Mouse (Mus musculus) hindbrain, embryonic 15.5 days (tissue): ENCODE data around the gene Rab31. TPM values are rescaled to one million over a fixed set of nuclear protein-coding genes. Genes with fewer than 3 reads are reported as not detected.

Source experiments
- ATAC-seq: fragments of 200-750 bp; cut with Nextera tagmentation; 2 replicates; pipeline ENCODE4 v1.8.0; 2017; ENCODE audit warnings: low read depth, moderate number of reproducible peaks, moderate TSS enrichment; ENCODE audit not compliant: low FRiP score
- H3K27ac ChIP-seq: fragments of 300-500 bp; sonication (generic); replicated peaks from 2 replicates; pipeline ENCODE4 v1.5.1; 2015; ENCODE audit warnings: mild to moderate bottlenecking, inconsistent platforms
- H3K27me3 ChIP-seq: fragments of 300-500 bp; sonication (generic); 2 replicates; pipeline ENCODE4 v1.6.1; 2015; ENCODE audit warnings: control low read depth, inconsistent platforms
- H3K36me3 ChIP-seq: fragments of 300-500 bp; sonication (generic); 2 replicates; pipeline ENCODE4 v1.6.1; 2015; ENCODE audit warnings: control low read depth, inconsistent platforms
- H3K4me1 ChIP-seq: fragments of 300-500 bp; sonication (generic); replicated peaks from 2 replicates; pipeline ENCODE4 v1.6.1; 2015; ENCODE audit warnings: control low read depth, inconsistent platforms
- H3K4me2 ChIP-seq: fragments of 300-500 bp; sonication (generic); 2 replicates; pipeline ENCODE4 v1.6.1; 2015; ENCODE audit warnings: moderate library complexity, mild to moderate bottlenecking, inconsistent platforms
- H3K4me3 ChIP-seq: fragments of 300-500 bp; sonication (generic); 2 replicates; pipeline ENCODE4 v1.5.1; 2015; ENCODE audit warnings: mild to moderate bottlenecking, inconsistent platforms
- H3K9ac ChIP-seq: fragments of 300-500 bp; sonication (generic); 2 replicates; pipeline ENCODE4 v1.6.1; 2015; ENCODE audit warnings: inconsistent platforms
- H3K9me3 ChIP-seq: fragments of 300-500 bp; sonication (generic); 2 replicates; pipeline ENCODE4 v1.6.1; 2016; ENCODE audit warnings: control low read depth, inconsistent platforms
- WGBS: fragments of 180-500 bp; shearing (Covaris S2); methylation state at CpG from one replicate; pipeline ENCODE4 v1.1.7; 2015; 5-methylcytosine and 5-hydroxymethylcytosine counted together
- polyA plus RNA-seq: library from polyadenylated mRNA; unstranded; fragments of >200 nt; fragmentation: Nextera tagmentation; extraction: Ambion mirVana; gene quantifications from 2 replicates; pipeline ENCODE4 v1.2.1, GENCODE M21; 2015

Rab31 gene
- polyA plus RNA-seq, 1 experiment from 2014 or later: 72.8 TPM

DNA sequence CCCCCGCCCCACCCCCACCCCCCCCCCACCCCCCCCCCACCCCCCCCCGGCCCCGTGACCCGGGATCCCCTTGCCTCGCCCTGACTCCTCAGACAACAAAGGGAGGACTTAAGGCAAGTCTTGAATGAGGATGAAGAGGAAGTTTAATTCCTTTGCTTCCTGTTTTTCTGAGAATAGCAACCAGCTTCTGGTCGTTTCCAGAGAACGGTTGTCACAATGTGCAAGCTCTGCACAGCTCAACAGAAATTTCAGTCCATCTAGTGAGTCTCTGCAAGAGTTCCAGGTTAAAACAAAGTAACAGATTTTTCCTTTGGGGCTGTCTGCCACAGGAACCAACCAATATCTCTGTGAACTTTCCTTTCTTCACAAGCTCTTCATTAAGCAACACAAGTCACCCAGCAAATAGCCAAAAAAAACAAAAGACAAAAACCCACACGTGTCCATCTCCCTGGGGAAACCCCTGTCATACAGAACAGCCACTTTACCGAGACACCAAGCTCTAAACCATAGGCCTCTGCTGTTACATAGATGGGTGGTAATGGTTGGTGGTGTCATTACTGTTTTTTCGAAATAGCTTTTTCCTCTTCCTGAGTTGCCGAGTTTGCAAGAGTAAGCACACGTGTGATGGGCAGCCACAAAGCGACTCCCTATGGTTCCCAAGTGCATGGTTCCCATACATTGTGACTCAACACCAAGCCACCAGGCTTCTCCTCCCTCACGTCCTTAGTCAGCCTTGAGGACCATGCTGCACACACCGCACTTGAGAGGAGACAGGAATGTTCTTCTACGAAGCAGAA, 42.4 kb downstream of the Rab31 start:
- Histone ChIP-seq H3K9ac (no peak overlapping the region), H3K27ac (no peak overlapping the region), H3K4me2 (no peak overlapping the region), H3K9me3 (no peaks in the 10 kb centered on the region), H3K4me3 (no peak overlapping the region), H3K27me3 (no peaks in the 10 kb centered on the region), H3K4me1 (0 out of 2 replicates have a peak, but pooled peaks cover 2% of the 10 kb centered on the region), H3K36me3 (no peaks in the 10 kb centered on the region)
- WGBS: 74% methylated on average over 16 of the region's 16 CpGs
- ATAC-seq: no peak

DNA sequence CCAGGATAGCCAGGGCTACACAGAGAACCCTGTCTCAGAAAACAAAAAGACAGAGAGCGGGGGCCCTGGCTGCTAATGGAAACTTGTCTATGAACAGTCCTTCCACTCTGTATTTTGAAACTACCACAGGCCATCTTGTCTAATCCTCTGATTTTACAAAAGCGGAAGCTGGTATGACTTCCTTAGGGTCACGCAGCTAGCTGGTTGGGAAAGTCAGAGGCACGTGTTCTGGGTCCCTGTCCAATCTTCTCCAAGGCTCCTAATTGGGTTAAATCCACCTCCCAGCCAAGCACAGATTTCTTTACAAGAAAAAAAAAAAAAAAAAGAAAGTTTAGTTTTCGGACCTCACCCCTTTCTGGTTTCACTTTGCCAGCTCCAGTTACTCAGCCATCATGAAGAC, 45.8 kb downstream of the Rab31 start:
- no peak for ATAC-seq
- Histone ChIP-seq H3K4me2 (no peak overlapping the region), H3K9me3 (no peaks in the 10 kb centered on the region), H3K4me3 (no peak overlapping the region), H3K27ac (0 out of 2 replicates have a peak overlapping the region, but pooled peaks have one; percentile 22), H3K27me3 (no peaks in the 10 kb centered on the region), H3K4me1 (0 out of 2 replicates have a peak, but pooled peaks cover 2% of the 10 kb centered on the region), H3K9ac (no peak overlapping the region), H3K36me3 (no peaks in the 10 kb centered on the region)
- WGBS: 89% methylated on average over 5 of the region's 5 CpGs

DNA sequence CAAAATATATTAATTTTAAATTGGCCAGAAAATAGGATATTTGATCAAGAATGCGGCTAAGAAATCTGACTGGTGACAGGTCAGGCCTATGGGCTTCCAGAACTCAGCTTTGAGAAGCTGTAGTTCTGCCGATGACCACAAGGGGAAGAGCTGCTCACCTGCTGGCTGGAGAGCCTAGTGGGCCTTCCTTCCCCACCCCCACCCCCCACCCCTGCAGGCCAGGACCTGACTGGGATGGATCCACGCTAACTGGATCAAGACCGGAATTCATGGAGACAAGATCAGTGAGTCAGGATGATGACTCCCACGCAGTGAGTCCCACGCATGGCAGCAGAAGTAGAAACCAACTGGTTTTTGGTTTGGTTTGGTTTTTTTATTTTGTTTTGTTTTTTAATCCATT, 46.3 kb downstream of the Rab31 start:
- ATAC-seq: no peak
- H3K36me3 ChIP-seq: no peaks in the 10 kb centered on the region
- H3K4me1 ChIP-seq: 0 out of 2 replicates have a peak, but pooled peaks cover 2% of the 10 kb centered on the region
- no peak overlapping the region for H3K4me3 ChIP-seq
- H3K27me3 ChIP-seq: no peaks in the 10 kb centered on the region
- 87% methylated on average over 6 of the region's 6 CpGs for WGBS
- H3K9ac ChIP-seq: no peak overlapping the region
- no peak overlapping the region for H3K4me2 ChIP-seq
- no peak overlapping the region for H3K27ac ChIP-seq
- H3K9me3 ChIP-seq: no peaks in the 10 kb centered on the region

DNA sequence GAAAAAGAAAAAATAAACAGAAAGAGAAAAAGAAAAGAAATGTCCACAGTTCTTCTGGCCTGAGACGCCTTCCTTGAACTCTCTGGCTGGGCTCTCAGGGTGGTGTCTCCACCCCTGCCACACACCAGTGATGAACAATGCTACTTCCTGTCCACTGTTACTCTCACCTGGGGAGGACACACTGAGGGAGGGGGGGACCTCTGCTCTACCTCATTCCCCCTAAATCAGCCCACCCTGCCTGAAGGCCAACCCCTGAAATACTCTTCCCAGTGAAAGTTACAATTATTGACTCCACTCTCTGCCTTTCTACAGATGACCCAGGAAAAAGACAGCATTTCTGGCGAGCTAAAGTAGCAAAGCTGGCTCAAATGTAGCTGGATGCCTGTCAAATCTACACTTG, 46.7 kb downstream of the Rab31 start:
- H3K4me1 ChIP-seq: 0 out of 2 replicates have a peak, but pooled peaks cover 2% of the 10 kb centered on the region
- H3K27ac ChIP-seq: no peak overlapping the region
- H3K4me2 ChIP-seq: no peak overlapping the region
- H3K4me3 ChIP-seq: no peak overlapping the region
- 50% methylated on average over 2 of the region's 2 CpGs for WGBS
- H3K27me3 ChIP-seq: no peaks in the 10 kb centered on the region
- no peaks in the 10 kb centered on the region for H3K36me3 ChIP-seq
- no peaks in the 10 kb centered on the region for H3K9me3 ChIP-seq
- ATAC-seq: no peak
- no peak overlapping the region for H3K9ac ChIP-seq

DNA sequence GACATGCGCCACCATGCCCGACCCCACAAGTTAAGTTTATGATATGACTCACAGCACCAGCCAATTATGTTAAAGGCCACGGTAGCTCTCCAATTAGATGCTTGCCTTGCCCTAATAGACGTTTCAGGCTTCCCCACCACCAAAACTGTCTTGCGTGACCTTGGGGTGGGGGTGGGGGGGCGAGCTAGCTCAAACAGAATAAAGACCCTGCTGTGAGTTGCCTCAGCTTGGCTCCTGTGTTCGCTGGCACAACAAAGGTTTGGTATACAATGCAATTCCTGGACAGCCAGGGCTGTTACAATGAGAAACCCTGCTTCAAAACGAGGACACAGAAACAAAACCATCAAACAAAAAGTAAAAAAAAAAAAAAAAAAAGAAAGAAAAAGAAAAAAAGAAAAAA, 47.2 kb downstream of the Rab31 start:
- H3K36me3 ChIP-seq: no peaks in the 10 kb centered on the region; the same call in 1 of the 2 replicates
- H3K9me3 ChIP-seq: no peaks in the 10 kb centered on the region
- no peak overlapping the region for H3K4me2 ChIP-seq
- H3K4me1 ChIP-seq: 0 out of 2 replicates have a peak, but pooled peaks cover 2% of the 10 kb centered on the region
- ATAC-seq: no peak
- no peak overlapping the region for H3K27ac ChIP-seq
- no peaks in the 10 kb centered on the region for H3K27me3 ChIP-seq
- H3K9ac ChIP-seq: no peak overlapping the region
- no peak overlapping the region for H3K4me3 ChIP-seq
- WGBS: 20% methylated on average over 8 of the region's 8 CpGs

DNA sequence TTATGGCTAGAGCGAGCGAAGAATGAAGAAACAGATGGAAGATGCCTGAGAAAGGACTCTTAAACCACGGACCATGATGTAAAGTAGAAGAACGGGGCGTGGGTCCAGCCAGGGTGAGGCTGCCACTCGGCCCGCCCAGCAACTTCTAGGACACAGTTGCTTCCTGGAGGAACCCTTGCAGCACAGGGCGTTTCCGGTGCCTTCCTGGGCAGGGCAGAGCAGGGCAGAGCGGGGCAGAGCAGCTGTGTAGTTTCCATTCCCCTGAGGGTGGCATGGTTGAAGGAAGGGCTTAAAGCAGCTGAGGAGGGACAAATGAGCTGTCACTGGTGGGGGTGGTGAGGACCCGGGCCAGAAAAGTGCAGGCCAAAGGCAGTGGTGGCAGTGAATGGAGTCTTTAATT, 48.3 kb downstream of the Rab31 start:
- no peak overlapping the region for H3K4me2 ChIP-seq
- no peaks in the 10 kb centered on the region for H3K27me3 ChIP-seq
- H3K9me3 ChIP-seq: no peaks in the 10 kb centered on the region
- H3K27ac ChIP-seq: no peak overlapping the region
- H3K4me3 ChIP-seq: no peak overlapping the region
- no peak overlapping the region for H3K9ac ChIP-seq
- H3K36me3 ChIP-seq: peaks cover 8% of the 10 kb centered on the region; the same call in 1 of the 2 replicates
- WGBS: 79% methylated on average over 11 of the region's 11 CpGs
- 0 out of 2 replicates have a peak, but pooled peaks have one; percentile 38 for ATAC-seq
- 0 out of 2 replicates have a peak, but pooled peaks cover 2% of the 10 kb centered on the region for H3K4me1 ChIP-seq

DNA sequence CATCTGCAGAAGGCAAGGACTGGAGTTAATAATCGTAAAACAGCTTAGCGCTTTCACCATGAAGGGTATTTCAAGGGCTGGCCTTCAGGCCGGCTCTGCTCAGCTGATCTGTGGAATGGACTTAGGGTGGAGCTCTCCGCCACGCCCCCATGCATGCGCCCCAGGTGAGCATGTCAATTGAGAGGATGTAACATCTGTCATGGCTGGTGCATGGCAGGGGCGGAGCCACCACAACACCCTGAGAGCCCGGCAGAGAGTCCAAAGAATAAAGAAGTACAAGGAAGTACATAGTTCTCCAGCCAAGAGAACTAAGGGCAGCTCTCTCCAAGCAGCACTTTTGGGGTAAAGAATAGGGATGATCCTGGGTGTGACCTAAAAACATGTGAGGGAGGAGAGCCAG, 48.9 kb downstream of the Rab31 start:
- Histone ChIP-seq H3K27me3 (no peaks in the 10 kb centered on the region), H3K9ac (no peak overlapping the region), H3K36me3 (peaks cover 8% of the 10 kb centered on the region; the same call in 1 of the 2 replicates), H3K27ac (no peak overlapping the region), H3K4me2 (no peak overlapping the region), H3K9me3 (no peaks in the 10 kb centered on the region), H3K4me1 (0 out of 2 replicates have a peak, but pooled peaks cover 2% of the 10 kb centered on the region), H3K4me3 (no peak overlapping the region)
- ATAC-seq: no peak
- 94% methylated on average over 8 of the region's 8 CpGs for WGBS

DNA sequence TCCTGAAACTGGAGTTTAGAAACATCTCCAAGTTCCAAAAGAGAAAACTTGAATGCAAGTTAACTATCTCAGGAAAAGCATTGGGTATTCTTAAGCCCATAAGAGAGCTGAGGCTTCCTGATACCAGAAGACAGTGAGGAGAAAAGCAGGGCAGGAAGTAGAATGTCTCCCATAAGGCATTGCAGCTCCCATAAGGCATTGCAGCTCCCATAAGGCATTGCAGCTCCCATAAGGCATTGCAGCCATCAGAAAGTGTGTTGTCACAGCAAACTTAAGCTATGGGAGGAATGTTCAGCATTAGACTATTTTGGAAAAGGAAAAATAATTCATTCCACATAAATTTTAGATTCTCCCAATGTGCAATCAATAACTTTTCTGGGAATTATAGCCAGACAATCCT, 51.2 kb downstream of the Rab31 start:
- Histone ChIP-seq H3K4me3 (no peak overlapping the region), H3K9ac (no peak overlapping the region), H3K27ac (no peak overlapping the region), H3K4me2 (no peak overlapping the region), H3K27me3 (no peaks in the 10 kb centered on the region), H3K4me1 (0 out of 2 replicates have a peak, but pooled peaks cover 2% of the 10 kb centered on the region), H3K9me3 (no peaks in the 10 kb centered on the region), H3K36me3 (peaks cover 8% of the 10 kb centered on the region; the same call in 1 of the 2 replicates)
- ATAC-seq: no peak

DNA sequence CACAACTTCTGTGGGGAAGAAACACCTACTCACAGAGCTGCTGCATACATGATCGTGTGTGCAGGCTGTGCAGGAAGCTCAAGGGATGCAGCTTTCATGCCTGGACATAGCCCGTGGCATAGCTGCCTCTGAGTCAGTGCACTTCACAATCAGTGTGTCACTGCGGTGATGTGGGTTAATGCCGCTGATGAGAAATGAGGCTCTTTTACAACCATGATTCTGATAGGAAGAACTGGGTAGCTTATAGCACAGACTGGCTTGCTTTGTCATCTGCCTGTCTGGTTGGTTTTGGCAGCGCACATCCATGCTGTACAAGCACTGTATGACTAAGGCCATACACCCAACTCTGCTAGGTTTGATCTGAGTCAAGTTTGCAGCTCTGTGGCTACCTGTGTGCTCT, 52.7 kb downstream of the Rab31 start:
- Histone ChIP-seq H3K27me3 (no peaks in the 10 kb centered on the region), H3K4me2 (no peak overlapping the region), H3K27ac (no peak overlapping the region), H3K9ac (no peak overlapping the region), H3K9me3 (no peaks in the 10 kb centered on the region), H3K4me1 (no peaks in the 10 kb centered on the region), H3K4me3 (no peak overlapping the region), H3K36me3 (peaks cover 8% of the 10 kb centered on the region; the same call in 1 of the 2 replicates)
- 97% methylated on average over 5 of the region's 5 CpGs for WGBS
- ATAC-seq: no peak

DNA sequence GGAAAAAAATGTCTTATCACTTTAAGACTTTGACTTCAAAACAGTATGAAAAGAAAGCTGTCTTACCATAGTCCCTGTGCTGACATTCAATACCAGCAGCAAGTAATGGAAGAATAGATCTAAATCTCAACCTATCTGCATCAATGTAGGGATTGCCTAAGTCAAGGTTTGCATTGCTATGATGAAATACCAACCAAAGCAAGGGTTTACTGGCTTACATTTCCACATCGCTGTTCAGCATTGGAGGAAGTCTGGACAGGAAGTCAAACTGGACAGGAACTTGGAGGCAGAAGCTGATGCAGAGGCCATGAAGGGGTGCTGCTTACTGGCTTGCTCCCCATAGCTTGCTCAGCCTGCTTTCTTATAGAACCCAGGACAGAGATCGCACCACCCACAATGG, 54.0 kb downstream of the Rab31 start:
- H3K9me3 ChIP-seq: no peaks in the 10 kb centered on the region
- no peaks in the 10 kb centered on the region for H3K4me1 ChIP-seq
- 96% methylated on average over 2 of the region's 2 CpGs for WGBS
- no peak overlapping the region for H3K4me2 ChIP-seq
- H3K36me3 ChIP-seq: peaks cover 8% of the 10 kb centered on the region; the same call in 1 of the 2 replicates
- H3K27ac ChIP-seq: no peak overlapping the region
- H3K27me3 ChIP-seq: no peaks in the 10 kb centered on the region
- no peak overlapping the region for H3K9ac ChIP-seq
- no peak for ATAC-seq
- H3K4me3 ChIP-seq: no peak overlapping the region

DNA sequence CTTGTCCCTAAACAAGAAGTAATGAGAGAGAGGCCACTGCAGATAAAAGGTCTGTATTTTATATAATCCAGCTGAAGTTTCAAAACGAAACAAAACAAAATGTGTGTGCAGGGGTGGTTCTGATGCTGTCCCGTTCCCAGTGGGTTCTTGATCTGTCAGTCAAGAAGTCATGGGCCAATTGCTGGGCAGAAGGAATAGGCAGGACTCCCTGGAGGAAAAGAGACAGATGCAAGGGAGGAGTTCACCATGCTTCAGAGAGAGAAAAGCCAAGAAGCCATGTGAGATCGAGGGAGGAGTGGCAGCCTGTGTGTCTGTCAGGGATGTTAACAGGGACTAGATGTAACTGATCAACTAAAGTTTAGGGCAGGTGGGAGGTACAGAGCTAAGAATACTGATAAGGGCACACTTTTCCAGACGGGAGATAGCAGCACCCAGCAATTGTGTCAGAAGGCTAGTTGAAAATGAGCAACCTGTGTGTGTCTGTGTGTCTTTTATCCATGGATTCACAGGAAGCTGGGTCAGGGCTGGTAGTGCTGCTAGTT, 54.8 kb downstream of the Rab31 start:
- Histone ChIP-seq H3K9me3 (no peaks in the 10 kb centered on the region), H3K36me3 (peaks cover 8% of the 10 kb centered on the region; the same call in 1 of the 2 replicates), H3K4me2 (no peak overlapping the region), H3K4me1 (no peaks in the 10 kb centered on the region), H3K4me3 (no peak overlapping the region), H3K9ac (no peak overlapping the region), H3K27me3 (no peaks in the 10 kb centered on the region), H3K27ac (no peak overlapping the region)
- no peak for ATAC-seq
- 78% methylated on average over 4 of the region's 4 CpGs for WGBS

DNA sequence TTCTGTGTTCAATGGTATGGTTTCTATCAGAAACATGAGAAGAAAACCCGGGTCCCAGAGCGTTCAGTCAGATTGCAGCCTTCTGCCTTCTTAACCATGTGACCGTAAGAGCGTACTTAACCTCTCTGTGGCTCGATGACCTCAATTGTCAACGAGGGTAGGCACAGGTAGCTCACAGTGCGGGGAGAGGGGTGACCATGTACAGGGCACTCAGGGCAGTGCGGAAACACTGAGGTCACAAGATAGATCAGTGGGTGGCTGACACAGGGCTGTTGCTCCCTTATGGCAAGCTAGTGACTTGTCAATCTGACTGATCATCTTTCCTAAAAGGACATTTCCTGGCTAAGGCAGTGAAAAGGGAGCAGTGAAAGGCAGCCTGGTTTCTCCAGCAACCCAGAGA, 58.5 kb downstream of the Rab31 start:
- Histone ChIP-seq H3K4me3 (no peak overlapping the region), H3K27ac (0 out of 2 replicates have a peak overlapping the region, but pooled peaks have one; percentile 42), H3K4me1 (no peaks in the 10 kb centered on the region), H3K27me3 (no peaks in the 10 kb centered on the region), H3K9me3 (peaks cover 9% of the 10 kb centered on the region; the same call in 1 of the 2 replicates), H3K36me3 (peaks cover 24% of the 10 kb centered on the region), H3K9ac (no peak overlapping the region), H3K4me2 (no peak overlapping the region)
- WGBS: 61% methylated on average over 8 of the region's 8 CpGs
- peak; percentile 43; the same call in 1 of the 2 replicates for ATAC-seq
